Mouse (Mus musculus): ENCODE results near the gene Slc1a7. TPM values are rescaled to one million over a fixed set of nuclear protein-coding genes. Genes with fewer than 3 reads are reported as not detected.

The Slc1a7 gene
- total RNA-seq, 2 experiments from 2014 or later, result 0.10 TPM; not detected in 1

DNA sequence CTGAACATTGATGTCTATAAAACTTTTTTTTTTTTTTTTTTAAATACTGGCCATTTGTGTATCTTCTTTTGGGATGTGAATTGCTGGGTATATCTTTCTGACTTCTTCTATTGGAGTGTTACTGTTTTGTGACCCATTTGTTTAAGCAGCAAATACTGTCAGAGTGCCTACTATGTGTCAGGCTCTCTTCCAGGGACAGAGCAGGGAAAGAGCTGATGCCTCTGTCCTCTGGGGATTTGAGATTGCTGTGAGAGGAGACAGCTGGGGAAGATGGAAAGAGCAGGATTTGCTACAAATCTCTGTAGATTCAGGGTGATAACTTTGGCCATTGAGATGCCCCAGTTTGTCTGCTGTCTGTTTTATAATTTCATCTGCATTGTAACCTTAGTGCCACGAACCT is 31.2 kb downstream of the Slc1a7 start:
- DNase-seq, result peak; percentile 58
- intact Hi-C loops (cut with DNase I), result no loop called here

DNA sequence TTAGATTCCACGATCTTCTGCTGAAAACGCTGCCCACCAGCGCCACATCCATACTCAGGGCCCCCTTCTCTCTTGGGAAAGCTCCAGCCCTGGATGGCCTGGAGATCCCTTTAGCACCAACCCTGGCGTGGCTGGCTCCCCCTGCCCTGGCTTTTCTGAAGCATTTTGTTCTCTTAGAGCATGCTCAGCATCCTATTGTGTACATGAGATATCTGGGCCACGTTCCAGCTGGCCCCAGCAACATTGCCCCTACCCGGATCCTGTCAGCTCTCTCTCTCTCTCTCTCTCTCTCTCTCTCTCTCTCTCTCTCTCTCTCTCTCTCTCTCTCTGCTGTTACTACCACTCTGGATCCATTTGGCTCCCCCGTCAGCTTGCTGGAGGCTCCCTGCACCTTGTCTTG is 37.2 kb downstream of the Slc1a7 start:
- DNase-seq, result no peak
- intact Hi-C loops (cut with DNase I), result no loop called here

DNA sequence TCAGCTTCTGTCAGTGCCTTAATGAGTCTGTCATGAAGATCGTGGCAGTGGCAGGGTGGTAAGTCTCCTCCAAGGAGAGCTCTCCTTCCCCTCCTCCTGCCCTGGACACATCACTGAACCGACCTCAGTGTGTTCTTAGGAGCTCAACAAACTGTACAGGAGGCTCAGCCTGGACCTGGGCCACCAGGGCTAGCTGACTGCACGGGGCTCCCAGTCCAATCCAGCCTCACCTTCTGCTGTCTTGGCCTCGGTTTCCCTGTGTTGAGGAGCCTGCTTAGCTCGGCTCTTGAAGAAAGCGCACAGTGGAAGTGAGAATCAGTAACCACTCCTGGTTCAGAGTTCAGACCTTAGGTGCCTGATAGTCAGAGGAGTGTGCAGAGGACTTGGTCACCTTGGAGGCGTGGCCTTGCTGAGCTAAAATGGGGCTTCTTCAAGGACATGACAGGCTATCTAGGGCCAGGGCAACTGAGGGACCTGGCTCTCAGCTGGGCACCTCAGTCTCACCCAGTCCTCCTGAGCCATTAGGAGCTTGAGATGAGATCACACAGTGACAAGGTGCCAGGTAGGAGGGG is 39.5 kb downstream of the Slc1a7 start:
- intact Hi-C loops (cut with DNase I), result no loop called here
- no peak for DNase-seq

DNA sequence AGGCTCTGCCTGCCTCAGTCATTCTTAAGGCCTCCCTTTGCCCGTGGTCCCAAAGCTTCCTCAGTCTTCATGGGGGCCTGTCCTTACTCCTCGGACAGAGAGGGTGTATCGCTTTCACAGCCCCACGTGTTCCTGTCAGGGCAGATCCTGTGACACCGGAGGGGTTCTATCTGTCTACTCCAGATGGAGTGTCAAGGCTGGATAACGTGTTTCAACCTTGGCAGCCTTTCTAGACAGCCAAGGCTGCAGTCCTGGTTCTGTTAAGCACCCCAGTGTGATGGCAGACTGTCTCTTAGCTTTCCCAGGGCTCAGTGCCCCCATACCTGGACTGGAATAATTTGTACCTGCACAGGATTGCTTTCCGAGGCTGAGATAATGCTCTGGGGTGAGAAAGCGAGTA is 40.4 kb downstream of the Slc1a7 start:
- intact Hi-C loops (cut with DNase I), result no loop called here
- no peak for DNase-seq

DNA sequence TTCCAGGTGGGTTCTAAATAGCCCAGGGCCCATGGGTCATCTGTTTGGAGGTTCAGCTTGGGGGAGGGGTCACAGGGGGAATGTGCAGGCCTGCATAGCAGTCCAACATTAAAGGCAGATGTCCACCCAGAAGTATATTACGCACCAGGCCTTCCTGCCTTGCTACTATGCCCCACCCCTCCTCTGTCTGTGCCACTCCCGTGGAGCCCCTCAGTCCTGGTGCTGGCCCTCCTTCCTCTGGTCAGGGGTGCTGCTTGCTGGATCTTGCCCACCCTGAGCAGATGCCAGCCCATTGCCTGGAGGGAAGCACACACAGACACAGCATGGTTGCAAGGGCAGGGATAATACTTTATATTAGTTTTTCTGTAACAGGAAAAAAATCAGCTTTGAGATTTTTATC is 46.3 kb downstream of the Slc1a7 start:
- intact Hi-C loops (cut with DNase I), result no loop called here

DNA sequence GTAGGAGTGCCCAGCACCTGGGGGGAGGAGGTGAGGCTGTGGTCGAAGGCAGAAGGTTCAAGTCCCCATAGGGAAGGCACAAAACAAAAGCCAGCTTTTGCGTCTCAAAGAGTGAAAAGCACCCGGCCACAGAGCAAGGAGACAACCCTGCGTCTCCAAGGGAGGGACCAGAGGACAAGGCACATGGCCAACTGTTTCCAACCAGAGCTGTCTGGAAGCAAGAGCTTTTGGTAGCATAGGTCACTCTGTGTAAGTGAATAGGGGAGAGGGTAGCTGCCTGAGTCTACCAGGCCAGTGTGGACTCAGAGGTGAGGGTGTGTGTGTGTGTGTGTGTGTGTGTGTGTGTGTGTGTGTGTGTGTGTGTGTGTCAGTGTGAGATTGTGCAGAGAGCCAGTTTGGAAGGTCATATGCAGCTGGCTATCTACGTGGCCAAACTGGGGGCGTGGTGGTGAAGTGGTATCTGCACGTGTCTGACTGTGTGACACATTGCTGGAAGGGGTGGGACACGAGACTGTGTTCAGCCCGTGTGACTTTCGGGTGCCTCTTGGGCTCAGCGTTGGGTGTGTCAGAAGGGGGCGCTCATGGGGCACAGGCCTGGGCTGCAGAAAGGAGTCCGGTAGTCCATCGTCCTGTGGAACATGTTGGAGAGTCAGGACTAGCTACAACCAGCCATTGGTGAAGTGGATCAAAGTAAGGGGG is 47.1 kb downstream of the Slc1a7 start:
- DNase-seq, result peak; percentile 79 to 87
- intact Hi-C loops (cut with DNase I), result no loop called here

More for the DNA sequence above, 46.3 kb downstream of the Slc1a7 start:
- no peak for DNase-seq

DNA sequence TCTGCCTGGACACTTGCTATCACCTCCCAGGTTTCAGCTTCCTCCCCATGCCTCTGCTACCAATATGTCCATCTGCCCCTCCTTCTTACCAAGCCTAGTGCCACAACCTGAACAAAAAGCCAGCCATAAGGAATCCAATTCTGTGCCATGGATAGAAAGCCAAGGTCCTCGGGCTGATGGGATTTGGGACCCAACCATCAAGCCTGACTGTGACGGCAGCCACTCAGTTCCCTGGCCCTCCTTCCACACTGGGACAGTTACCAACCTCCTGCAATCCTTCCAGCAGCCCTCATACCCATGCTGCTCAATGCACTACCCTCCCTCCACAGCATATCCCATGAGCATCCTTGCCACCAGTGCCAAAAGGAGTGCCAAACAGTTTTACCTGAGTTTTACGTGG is 48.2 kb downstream of the Slc1a7 start:
- DNase-seq, result peak; percentile 57 to 70

DNA sequence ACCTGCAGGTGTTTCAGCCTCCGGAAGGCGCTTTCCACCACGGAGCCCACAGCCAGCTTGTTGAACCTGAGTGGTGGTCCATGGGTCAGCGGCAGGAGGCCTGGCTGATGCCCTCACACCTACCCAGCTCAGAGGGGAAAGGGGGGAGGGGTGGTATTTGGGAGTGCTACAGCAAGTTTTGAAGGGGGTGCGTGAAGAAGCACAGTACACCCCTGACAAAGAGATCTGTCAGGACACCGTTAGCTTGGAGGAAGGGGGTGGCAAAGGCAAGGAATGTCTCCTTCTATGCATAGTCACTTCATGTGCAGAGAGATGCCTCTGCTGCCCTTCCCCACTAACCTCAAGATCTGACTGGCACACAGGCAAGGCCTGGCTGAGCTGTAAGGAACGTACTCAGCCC is 49.7 kb downstream of the Slc1a7 start:
- no peak for DNase-seq
- intact Hi-C loops (cut with DNase I), result no loop called here

More for the DNA sequence above, 48.2 kb downstream of the Slc1a7 start:
- intact Hi-C loops (cut with DNase I), result no loop called here

DNA sequence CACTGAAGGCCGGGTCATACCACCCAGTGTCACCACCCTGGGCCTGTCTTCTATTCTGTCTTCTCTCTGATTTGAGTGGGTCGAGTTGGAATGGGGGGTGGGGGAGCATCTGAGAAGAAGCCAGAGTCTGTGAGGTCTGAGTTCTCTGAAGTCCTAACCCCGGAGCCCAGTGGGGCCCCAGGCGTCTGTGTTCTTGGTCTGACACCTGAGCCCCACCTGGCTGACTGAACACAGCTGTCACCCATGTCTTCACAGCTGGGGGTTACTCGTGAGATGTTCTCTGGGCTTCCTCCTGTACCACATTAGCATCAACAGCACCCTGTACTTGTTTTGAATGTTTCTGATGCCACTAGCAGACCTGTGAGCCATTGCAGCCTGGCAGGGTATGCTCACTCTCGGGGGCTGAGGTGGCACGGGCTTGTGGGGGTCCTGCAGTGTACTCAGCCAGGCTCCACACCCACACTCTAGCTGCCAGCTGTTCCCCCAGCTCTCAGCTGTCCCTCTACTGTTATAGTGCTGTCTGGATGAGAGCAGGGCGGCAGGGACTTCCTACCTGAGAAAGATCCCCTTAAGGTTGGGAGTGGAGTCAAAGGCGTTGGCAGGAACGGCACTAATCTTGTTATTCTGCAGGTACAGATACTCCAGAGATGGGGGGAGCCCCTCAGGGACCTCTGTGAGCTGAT is 50.2 kb downstream of the Slc1a7 start:
- intact Hi-C loops (cut with DNase I), result no loop called here
- no peak for DNase-seq

DNA sequence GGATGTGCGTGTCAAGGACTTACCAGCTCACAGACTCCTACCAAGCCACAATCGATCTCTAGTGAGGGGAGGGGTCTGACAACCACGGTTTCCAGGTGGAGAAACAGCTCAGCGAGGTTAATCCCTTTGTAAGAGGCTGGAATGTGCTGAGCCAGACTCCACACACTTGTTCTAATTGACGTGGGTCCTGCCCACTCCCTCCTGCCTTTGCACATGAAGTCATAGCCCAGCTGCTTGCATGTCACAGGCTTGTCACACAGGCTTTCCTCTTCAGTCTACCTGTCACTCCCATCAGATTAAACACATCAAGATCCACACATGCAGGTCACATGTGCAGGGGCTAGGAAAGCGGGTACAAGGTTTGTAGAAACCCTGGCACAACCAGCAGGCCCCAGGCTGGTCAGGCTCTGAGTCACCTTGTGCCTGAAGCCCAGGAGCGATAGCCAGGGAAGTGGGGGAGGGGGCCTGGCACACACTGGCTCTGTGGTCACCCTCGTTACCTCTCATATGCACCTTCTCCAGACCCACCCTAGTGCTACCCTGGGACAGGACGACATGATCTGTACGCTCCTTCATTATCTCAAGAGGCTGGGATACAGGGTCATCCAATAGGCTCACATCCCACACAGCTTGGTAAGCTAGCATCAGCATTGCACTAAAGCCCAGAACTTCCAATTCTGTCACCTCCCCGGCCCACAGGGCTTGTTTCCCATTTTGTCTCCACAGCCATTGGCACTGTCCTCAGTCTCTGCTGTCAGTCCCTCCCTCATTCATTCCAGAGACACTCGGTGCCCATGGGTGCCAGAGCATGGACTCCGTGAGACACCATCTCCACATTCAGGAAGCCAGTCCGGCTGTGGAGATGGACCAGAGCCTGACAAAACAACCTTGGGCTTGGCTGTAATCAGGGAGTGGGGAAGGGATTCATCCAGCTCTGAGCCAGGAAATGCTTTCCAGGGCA is 51.1 kb downstream of the Slc1a7 start:
- peak; percentile 47 to 48 for DNase-seq
- intact Hi-C loops (cut with DNase I), result no loop called here

DNA sequence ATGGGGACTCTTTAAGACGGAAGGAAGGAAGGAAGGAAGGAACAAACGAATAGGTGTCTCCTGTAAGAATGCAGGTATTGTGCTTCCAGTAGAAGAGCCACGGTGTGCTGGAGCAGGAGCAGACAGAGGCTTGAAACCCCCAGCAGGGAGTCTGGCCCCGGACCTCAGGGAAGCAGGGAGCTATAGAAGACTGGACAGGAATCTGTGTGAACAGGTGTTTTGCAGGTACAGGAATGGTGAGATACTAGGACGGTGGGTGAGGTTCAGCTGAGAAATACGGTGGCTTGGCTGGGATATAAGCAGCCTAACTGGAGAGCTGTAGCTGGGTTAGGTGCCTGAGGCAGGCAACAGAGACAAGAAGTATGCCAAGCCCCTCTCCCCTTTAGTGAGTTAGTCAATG is 52.0 kb downstream of the Slc1a7 start:
- DNase-seq, result no peak
- intact Hi-C loops (cut with DNase I), result no loop called here

DNA sequence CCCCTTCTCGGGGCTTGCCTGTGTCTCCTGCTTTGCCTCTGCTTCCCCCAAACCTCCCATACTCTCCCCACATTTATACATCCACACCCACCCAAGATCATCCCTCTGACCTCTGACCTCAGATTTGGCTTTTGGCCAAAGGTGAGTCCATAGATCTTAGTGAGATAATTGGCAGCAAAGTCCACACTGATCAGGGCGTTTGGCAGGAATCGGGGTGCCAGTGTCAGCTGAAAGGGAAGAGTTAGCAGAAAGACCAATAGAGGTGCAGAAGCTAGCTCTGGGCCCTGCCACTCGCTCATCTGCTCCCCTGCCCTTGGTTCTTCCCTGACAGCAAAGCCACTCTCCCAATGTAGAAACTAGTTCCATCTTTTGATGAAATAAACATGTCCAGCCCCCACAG is 55.1 kb downstream of the Slc1a7 start:
- DNase-seq, result no peak
- intact Hi-C loops (cut with DNase I), result no loop called here

DNA sequence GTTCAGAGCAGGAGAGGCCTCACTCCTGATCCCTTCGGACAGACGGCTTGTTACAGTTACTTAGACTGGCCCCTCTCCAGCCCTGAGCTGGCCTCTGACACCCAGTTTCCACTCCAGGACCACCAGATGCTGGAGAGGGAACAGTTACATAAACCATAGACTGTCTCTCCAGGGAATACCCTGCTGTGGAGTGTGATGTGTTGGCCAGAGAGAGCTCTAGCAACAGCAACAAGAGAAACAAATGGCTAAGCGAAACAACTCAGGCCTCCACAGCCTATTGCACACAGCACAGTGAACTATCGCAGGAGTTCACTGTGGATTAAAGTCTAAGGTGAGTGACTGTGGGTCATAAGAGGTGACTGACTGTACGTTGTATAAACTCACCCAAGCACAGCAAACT is 56.5 kb downstream of the Slc1a7 start:
- intact Hi-C loops (cut with DNase I), result no loop called here
- peak; percentile 69 for DNase-seq

DNA sequence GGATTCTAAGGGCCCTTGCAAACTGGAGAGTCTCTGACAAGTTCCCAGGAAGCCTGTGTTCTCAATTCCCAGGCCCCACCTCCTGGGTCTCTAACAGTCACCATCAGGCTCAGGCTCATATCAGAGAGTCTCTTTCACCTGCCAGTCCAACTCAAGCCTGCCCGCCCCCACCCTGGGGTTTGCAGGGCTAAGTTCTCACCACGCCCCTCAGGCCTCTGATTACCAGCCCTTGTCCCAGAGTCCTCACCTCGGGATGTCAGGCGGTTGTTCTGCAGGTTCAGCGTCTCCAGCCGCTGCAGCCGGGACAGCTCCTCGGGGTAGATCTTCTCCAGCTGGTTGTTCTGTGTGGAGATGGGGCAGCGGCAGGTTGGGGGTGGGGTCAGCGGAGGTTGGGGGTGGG is 57.1 kb downstream of the Slc1a7 start:
- intact Hi-C loops (cut with DNase I), result no loop called here
- peak in 1 of 2 experiments; percentile 34 for DNase-seq

DNA sequence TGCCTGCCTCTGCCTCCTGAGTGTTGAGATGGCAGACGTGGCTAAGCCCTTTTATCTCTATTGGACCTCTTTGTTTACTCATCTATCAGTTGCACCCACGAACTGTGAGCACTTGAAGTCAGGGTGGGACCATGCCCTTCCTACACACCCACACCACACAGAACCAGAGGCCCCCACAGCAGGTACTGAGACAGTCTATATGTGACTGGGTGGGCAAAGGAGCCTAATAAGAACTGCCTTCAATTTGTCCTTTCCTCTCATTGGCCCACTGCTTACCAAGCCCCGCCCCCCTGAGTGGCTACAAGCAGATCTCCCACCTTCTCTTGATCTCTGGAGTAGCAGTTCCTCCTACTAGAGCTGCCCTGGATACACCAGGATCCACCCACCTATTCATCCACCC is 58.1 kb downstream of the Slc1a7 start:
- intact Hi-C loops (cut with DNase I), result no loop called here
- no peak for DNase-seq

DNA sequence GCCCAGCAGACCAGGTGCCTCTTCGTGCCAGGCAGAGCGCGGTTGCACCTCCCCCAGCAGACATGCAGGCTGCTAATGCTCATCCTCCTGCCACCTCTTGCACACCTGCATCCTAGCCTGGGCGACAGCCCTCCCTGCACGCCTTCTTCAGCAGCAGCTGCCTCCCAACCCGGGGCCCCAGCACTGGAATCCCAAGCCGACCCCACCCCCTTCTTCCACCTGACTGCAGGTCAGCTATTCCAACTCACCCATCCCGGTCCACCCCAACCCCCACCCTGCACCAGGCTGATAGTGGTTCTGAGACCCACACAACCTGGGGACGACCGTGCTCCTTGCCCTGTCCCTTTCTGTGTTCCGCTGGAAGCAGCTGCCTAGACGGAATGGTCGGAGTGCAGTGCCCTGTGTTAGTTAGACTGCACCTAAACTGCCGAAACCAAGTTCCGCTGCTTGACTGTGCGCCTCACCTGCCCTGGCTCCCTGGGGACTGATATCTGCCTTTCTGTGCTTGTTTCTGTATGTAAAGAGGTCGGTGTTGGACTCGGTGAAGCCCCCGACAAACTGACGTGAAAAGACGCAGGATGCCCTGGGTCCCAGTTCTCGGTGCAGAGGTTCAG is 62.9 kb downstream of the Slc1a7 start:
- intact Hi-C loops (cut with DNase I), result no loop called here
- DNase-seq, result no peak

DNA sequence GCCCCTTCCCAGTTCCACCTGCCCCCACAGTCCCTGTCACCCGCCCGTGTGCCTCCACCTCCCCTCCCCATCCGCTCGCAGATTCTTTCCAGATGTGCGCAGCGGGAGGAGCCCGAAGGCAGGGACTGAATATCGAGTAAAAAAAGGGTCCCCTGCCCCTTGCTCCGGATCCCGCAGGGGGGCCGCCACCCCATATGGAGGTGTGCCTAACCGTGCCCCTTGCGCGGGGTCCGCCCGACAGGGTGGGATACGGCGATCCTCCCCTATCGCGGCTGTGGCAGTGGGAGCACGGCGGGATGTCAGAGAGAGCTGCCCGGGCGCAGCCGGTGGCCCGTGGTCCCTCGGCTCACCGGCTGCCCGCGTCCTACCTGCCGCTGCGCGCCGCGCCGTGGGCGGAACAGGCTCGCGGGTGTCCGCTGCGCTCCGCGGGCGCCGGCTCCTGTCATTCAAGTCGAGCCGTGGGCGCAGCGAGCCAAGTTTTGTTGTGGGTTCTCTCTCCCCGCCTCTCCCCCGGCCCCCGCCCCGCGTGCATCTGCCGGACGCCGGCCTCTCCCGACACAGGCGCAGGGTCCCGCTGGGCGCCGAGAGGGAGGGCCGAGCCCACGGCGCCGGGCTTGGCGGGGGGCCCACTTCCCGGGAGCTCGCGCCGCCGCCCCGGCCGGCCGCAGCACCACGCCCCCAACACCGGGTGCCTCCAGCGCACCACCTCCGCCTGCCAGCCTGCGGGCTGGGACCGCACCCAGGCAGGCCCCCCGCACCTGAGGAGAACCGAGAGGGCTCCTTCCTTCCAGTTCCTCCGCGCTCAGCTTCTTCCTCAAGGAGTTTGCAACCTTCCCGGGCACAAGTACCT is 63.6 kb downstream of the Slc1a7 start:
- intact Hi-C loops (cut with DNase I), result no loop called here
- DNase-seq, result peak; percentile 58 to 65

DNA sequence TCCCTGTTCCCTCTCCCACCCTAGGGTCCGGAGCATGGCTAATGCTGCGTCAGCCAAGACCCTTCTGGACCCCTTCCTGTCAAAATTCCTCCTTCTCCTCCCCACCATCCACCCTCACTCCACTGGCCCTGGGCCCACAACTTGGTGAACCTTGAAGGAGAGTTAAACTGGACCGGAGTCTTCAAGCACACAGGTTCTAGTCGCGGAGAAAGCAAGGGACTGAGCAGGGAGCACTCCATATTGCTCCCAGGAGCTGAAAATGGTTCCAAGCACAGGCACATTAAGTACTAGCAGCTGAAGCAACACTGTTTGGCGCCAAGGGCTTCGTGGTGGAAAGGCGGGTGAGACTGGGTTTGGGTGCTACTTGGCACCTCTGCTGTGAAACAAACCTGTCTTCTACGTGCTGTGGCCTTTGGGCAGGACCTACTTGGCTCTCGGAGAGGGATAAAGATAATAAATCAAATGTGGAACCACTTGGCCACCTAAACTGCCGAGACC is 64.3 kb downstream of the Slc1a7 start:
- intact Hi-C loops (cut with DNase I), result no loop called here
- DNase-seq, result peak in 1 of 2 experiments; percentile 27

DNA sequence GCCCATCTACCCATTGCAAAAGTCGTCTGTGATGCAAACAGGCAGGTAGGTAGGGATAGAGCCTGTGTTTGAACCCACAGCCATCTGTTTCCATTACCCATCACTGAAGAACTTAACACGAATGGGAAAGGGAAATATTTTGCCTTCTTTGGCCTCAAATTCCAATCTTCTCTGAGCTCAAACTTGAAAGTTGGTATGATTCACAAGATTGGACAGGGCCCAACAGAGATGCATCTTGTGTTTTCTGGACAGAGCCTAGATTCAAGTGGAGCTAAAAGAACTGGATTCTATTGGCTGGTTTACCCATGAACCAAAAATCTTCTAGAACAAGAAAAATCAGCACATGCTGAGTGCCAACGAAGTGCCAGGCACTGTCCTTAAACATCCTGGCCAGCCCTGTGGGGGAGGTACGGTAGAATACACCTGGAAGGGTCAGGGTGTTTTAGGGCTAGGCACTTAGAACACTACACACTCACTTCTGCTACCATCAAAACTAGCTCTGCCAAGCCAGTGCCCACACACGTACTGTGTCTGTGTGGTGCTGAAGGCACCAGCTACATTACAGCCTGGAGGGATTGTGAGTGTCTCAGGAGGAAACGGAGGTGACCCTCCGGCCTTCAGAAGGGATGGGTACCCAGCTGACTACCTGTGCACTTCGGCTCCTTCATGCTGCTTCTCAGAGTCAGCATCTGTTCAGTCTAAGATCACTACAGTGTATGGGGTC is 65.1 kb downstream of the Slc1a7 start:
- DNase-seq, result no peak
- intact Hi-C loops (cut with DNase I), result no loop called here
